Comparison of ENCODE assay signal across 21 mouse cellular contexts in genomic region chr16:12638971-12639640, GRCm38 (mm10).
DNase-seq lines count a peak whose midpoint lies in the region; ATAC-seq and TF ChIP-seq lines count a peak whose summit lies in the region.
"Had no signal": no experiment of that assay in that cellular context is flagged by ENCODE, and none has a peak within 500 bp of the region (broad histone marks: within the 10 kb centered on the region; RNA-seq: fewer than 3 reads in every experiment).

No protein-coding gene starts in this region.

- no peaks in the 10 kb centered on the region for H3K9me3 ChIP-seq in midbrain, postnatal 0 days (ENCODE audit: low read length)
- H3K9me3 ChIP-seq in midbrain, embryonic 14.5 days (ENCODE audit: control insufficient read depth, low read length) = no peaks in the 10 kb centered on the region
- no peaks in the 10 kb centered on the region for H3K9me3 ChIP-seq in lung, postnatal 0 days (ENCODE audit: low read length)
- H3K9me3 ChIP-seq: heart, embryonic 12.5 days; limb, embryonic 10.5 days; liver, embryonic 13.5 days; midbrain, embryonic 12.5 days; stomach, embryonic 15.5 days had no signal

- H3K27me3 ChIP-seq in midbrain, postnatal 0 days (ENCODE audit: insufficient read depth, low read length) = no peaks in the 10 kb centered on the region
- no peaks in the 10 kb centered on the region for H3K27me3 ChIP-seq in midbrain, embryonic 14.5 days (ENCODE audit: control insufficient read depth, insufficient read depth, low read length)
- no peaks in the 10 kb centered on the region for H3K27me3 ChIP-seq in lung, postnatal 0 days (replicated peaks; ENCODE audit: insufficient read depth, low read length)
- H3K27me3 ChIP-seq: heart, embryonic 12.5 days; liver, embryonic 13.5 days; midbrain, embryonic 12.5 days; stomach, embryonic 15.5 days had no signal

- H3K27ac ChIP-seq in midbrain, postnatal 0 days (ENCODE audit: low read depth, low read length) = peak overlapping the region; percentile 67; the same call in 1 of the 2 replicates
- no peak overlapping the region for H3K27ac ChIP-seq in midbrain, embryonic 14.5 days (replicated peaks; ENCODE audit: low read depth, low read length)
- no peak overlapping the region for H3K27ac ChIP-seq in lung, postnatal 0 days (ENCODE audit: low read length)
- H3K27ac ChIP-seq: kidney, postnatal 0 days; limb, embryonic 10.5 days; liver, embryonic 13.5 days; midbrain, embryonic 12.5 days; stomach, embryonic 15.5 days had no signal

- no peaks in the 10 kb centered on the region for H3K36me3 ChIP-seq in midbrain, postnatal 0 days (ENCODE audit: insufficient read depth, low read length)
- no peaks in the 10 kb centered on the region for H3K36me3 ChIP-seq in midbrain, embryonic 14.5 days (ENCODE audit: control insufficient read depth, insufficient read depth, low read length)
- no peaks in the 10 kb centered on the region for H3K36me3 ChIP-seq in lung, postnatal 0 days (ENCODE audit: insufficient read depth, low read length)
- H3K36me3 ChIP-seq: heart, embryonic 12.5 days; limb, embryonic 10.5 days; liver, embryonic 13.5 days; midbrain, embryonic 12.5 days; stomach, embryonic 15.5 days had no signal

- DNase-seq in midbrain, postnatal 0 days (ENCODE audit: low spot score) = peak; percentile 36
- DNase-seq in midbrain, embryonic 14.5 days = no peak
- peak; percentile 5 to 31 for DNase-seq in layer of hippocampus, adult 18-20 months (ENCODE audit: low spot score in 2 of 2)
- peak; percentile 8 to 11 for DNase-seq in layer of hippocampus, postnatal 36 days
- DNase-seq in right cerebral cortex, postnatal 36 days (ENCODE audit: low spot score in 2 of 2) = peak; percentile 17 to 20
- no peak for DNase-seq in Muller cell, postnatal 12 days (ENCODE audit: inconsistent ontology term)
- no peak for DNase-seq in lung, postnatal 0 days (ENCODE audit: low spot score)
- DNase-seq: adrenal gland, postnatal 10 days; cerebellum, adult 9-10 months; embryo, embryonic 11 days; gastrocnemius, postnatal 25 days; liver, embryonic 13.5 days; lung, postnatal 14 days; thymus, postnatal 25 days had no signal

- H3K4me3 ChIP-seq in midbrain, postnatal 0 days (ENCODE audit: low read depth, low read length) = no peak overlapping the region
- H3K4me3 ChIP-seq in midbrain, embryonic 14.5 days (replicated peaks; ENCODE audit: low read depth, low read length) = no peak overlapping the region
- H3K4me3 ChIP-seq in lung, postnatal 0 days (ENCODE audit: low read depth, low read length) = no peak overlapping the region
- H3K4me3 ChIP-seq: heart, embryonic 12.5 days; limb, embryonic 10.5 days; liver, embryonic 13.5 days; midbrain, embryonic 12.5 days; stomach, embryonic 15.5 days had no signal

- H3K4me2 ChIP-seq in midbrain, postnatal 0 days (ENCODE audit: low read depth, low read length, poor library complexity, severe bottlenecking) = no peak overlapping the region
- H3K4me2 ChIP-seq in midbrain, embryonic 14.5 days (ENCODE audit: low read length) = no peak overlapping the region
- H3K4me2 ChIP-seq in lung, postnatal 0 days (replicated peaks; ENCODE audit: low read depth, low read length) = no peak overlapping the region
- H3K4me2 ChIP-seq: heart, embryonic 12.5 days; liver, embryonic 13.5 days; midbrain, embryonic 12.5 days; stomach, embryonic 15.5 days had no signal

- H3K4me1 ChIP-seq in midbrain, postnatal 0 days (ENCODE audit: insufficient read depth, low read length) = no peaks in the 10 kb centered on the region
- H3K4me1 ChIP-seq in midbrain, embryonic 14.5 days (ENCODE audit: control insufficient read depth, insufficient read depth, low read length) = no peaks in the 10 kb centered on the region
- no peaks in the 10 kb centered on the region for H3K4me1 ChIP-seq in lung, postnatal 0 days (ENCODE audit: insufficient read depth, low read depth, low read length)
- H3K4me1 ChIP-seq: heart, embryonic 12.5 days; limb, embryonic 10.5 days; liver, embryonic 13.5 days; midbrain, embryonic 12.5 days; stomach, embryonic 15.5 days had no signal

- WGBS in midbrain, postnatal 0 days = 71% methylated on average over 1 of the region's 1 CpGs
- 84% methylated on average over 1 of the region's 1 CpGs for WGBS in midbrain, embryonic 14.5 days
- WGBS in lung, postnatal 0 days = 67% methylated on average over 1 of the region's 1 CpGs

- no peak for TF ChIP-seq CTCF in midbrain, postnatal 0 days (IDR thresholded peaks at IDR 0.05)
- TF ChIP-seq CTCF in lung, postnatal 0 days (IDR thresholded peaks at IDR 0.05) = no peak

- no peak for TF ChIP-seq EP300 in lung, postnatal 0 days (IDR thresholded peaks at IDR 0.05)

- no peak for ATAC-seq in midbrain, postnatal 0 days (ENCODE audit: low FRiP score)
- ATAC-seq in midbrain, embryonic 14.5 days (ENCODE audit: low FRiP score, low TSS enrichment) = no peak
- ATAC-seq in lung, postnatal 0 days = no peak
- ATAC-seq: forebrain, embryonic 16.5 days; intestine, postnatal 0 days had no signal

- no peak overlapping the region for H3K9ac ChIP-seq in midbrain, postnatal 0 days (replicated peaks; ENCODE audit: low read length, poor library complexity, severe bottlenecking)
- no peak overlapping the region for H3K9ac ChIP-seq in midbrain, embryonic 14.5 days (replicated peaks; ENCODE audit: low read length)
- H3K9ac ChIP-seq in lung, postnatal 0 days (replicated peaks; ENCODE audit: low read depth) = no peak overlapping the region
- H3K9ac ChIP-seq: heart, embryonic 12.5 days; liver, embryonic 13.5 days; midbrain, embryonic 12.5 days; stomach, embryonic 15.5 days had no signal

Comparison
In these comparisons a context has a peak if more than half of its experiments do, and no peak if none do; other contexts are left out.
1. DNase-seq: peak in midbrain, postnatal 0 days (single experiment), layer of hippocampus, adult 18-20 months (2 of 2), layer of hippocampus, postnatal 36 days (2 of 2) and right cerebral cortex, postnatal 36 days (2 of 2); none in midbrain, embryonic 14.5 days (single experiment), Muller cell, postnatal 12 days (single experiment) and lung, postnatal 0 days (single experiment).